Mouse (Mus musculus) large intestine, adult 2 months (tissue): Measurements from ENCODE around the gene Parm1. TPM values are rescaled to one million over a fixed set of nuclear protein-coding genes. Genes with fewer than 3 reads are reported as not detected.

Source experiments
- DNase-seq: peaks from one replicate; pipeline ENCODE4 v3.0.0-alpha.2; 2012; ENCODE audit warnings: low read depth, low spot score
- WGBS: fragments of 180-500 bp; shearing (Covaris S2); methylation state at CpG from one replicate; pipeline ENCODE4 v1.1.7; 2018; 5-methylcytosine and 5-hydroxymethylcytosine counted together
- polyA plus RNA-seq: library from polyadenylated mRNA; depleted of rRNA; stranded (reverse); fragments of >200 nt; gene quantifications from 2 replicates; pipeline ENCODE4 v1.2.3, GENCODE M21; 2012

Parm1 gene
- polyA plus RNA-seq, 1 experiment = 8.8 TPM

DNA sequence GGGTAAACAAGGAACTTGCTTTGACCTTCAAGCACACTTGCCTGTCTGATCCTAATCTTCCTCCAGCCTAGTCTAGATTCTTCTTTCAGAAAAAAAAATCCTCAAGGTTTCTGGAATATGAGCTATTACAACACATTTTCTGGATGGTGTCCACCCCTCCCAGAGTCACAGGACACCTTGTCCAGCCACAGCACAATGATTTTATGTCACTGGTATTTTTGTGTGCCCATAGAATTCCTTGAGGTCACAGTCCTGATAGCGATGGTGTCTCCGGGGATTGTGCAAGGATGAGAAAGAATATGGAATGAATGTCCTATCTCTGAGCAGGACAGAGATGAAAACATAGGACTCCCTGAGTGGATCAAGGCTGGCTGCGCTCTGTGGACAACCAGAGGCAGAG, 48.0 kb downstream of the Parm1 start:
- no peak for DNase-seq
- 78% methylated on average over 3 of the region's 3 CpGs for WGBS

DNA sequence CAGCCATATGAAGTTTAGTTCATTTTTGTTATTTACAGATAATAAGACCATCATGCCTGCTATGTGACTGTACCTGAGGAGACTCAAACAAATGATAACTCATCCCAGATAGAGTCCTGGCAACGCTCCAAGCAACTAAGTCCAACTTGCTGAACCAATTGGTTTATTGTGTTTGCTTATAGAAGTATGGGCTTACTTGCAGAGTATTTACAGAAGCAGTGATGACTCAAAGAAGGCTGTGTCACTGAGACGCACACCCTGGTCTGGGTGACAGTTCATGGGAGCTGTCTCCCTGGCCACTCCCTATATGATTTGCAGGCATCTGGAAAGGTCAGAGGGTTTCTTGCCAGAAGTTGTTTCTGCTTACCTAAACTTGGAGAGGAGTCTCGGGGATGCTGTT, 49.2 kb downstream of the Parm1 start:
- WGBS = 6% methylated on average over 3 of the region's 3 CpGs
- DNase-seq = peak; percentile 90

DNA sequence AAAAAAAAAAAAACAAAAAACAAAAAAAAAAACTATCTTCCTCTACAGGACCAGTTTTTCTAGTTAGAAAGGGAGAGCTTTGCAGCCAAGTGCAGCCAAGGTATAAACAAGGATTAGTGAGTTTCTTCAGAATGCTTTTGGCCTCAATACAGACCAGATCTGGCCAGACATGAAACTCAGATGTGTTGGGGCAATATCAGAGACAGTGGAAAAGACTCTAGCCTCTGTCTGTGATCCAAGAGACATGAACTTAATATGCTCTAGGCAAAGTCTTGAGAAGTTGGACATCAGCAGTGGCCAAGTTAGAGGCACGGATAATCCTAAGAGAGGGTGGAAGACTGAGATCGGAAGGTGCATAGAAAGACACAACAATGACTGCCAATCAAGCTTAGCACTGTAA, 56.8 kb downstream of the Parm1 start:
- 88% methylated on average over 2 of the region's 2 CpGs for whole genome bisulfite sequencing

GRCm38 (mm10) chr5:91578924-91579323, 61.5 kb downstream of the Parm1 start:
- DNase-seq = no peak
- 89% methylated on average over 7 of the region's 7 CpGs for WGBS

More for the DNA sequence above, 56.8 kb downstream of the Parm1 start:
- DNase-seq = no peak

GRCm38 (mm10) chr5:91581799-91582198, 64.4 kb downstream of the Parm1 start:
- WGBS = 92% methylated on average over 4 of the region's 4 CpGs
- DNase-seq = no peak

- DNase-seq = no peak
- 38% methylated on average over 3 of the region's 3 CpGs for WGBS
Observed at GRCm38 (mm10) chr5:91586206-91586605, 68.8 kb downstream of the Parm1 start.

GRCm38 (mm10) chr5:91594083-91594482, 76.7 kb downstream of the Parm1 start:
- WGBS = 96% methylated on average over 5 of the region's 5 CpGs

DNA sequence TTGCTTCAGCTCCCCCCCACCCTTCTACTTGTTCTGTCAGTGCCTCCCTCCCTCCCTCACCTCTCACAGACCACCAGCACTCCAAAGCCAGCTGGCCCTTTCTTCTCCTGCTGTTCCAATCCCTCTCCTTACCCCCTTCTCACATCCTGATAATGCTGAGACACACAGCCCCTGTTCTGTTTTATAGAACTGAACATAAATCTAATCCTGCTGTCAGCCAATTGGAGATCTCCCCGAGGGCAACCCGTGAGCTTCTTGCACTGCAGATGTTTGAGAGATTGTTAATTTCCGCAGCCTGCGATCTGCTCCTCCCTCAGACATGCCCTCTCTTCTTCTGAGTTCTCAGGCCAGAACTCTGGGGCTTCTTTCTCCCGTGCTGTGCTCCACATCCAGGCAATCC, 79.8 kb downstream of the Parm1 start:
- DNase-seq = no peak
- WGBS = 65% methylated on average over 5 of the region's 5 CpGs

More at GRCm38 (mm10) chr5:91594083-91594482, 76.7 kb downstream of the Parm1 start:
- no peak for DNase-seq

GRCm38 (mm10) chr5:91599801-91600200, 82.4 kb downstream of the Parm1 start:
- WGBS = 81% methylated on average over 7 of the region's 7 CpGs

DNA sequence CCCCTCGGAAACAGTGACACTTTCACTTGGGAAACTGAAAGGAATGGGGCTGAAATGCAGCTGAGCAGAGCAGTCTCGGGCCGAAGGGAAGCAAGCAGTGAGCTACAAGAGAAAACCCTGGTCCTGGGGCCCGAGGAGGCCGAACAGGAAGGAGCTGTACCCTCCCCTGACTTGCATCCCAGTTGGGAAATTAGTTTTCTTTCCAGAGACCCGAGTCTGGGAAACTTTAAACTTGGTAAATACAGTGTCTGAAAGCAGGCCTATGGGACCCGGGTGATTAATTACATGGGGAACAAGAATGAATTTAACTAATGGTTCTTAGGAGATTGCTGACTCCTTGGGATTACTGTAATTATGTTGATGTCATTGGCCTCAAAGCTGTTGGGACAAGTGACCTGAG, 85.9 kb downstream of the Parm1 start:
- 69% methylated on average over 7 of the region's 7 CpGs for WGBS
- no peak for DNase-seq

More at GRCm38 (mm10) chr5:91599801-91600200, 82.4 kb downstream of the Parm1 start:
- no peak for DNase-seq

DNA sequence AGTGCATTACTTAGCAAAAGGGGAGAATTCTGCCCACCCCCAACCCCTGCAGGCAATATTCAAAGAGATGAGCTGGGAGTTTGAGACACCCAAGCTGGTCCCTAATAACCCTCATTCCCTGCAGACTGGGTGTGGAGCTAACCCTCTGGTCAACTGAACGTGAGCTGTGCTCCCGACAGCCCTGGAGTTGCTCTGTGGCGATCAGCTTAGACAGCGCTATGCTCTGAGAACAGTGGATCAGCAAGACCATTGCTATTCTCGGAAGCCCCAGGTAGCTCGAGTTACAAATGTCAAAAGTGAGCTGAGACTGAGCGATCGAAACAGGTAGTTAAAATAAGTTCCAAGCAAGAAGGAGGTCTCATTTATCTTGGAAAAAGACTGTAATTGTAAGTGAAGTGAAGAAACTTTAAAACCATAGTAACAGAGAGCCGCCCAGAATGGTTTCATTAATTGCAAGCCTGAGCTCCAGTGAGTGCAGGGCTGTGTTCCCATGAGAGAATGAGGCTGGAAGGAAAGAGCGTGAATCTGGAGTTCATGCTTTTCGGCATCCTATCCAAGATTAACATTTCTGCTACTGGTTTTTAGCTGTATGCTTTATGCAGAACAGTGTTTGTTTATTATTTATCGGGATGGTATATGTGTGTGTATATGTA, 86.5 kb downstream of the Parm1 start:
- DNase-seq = no peak
- WGBS = 80% methylated on average over 12 of the region's 12 CpGs

DNA sequence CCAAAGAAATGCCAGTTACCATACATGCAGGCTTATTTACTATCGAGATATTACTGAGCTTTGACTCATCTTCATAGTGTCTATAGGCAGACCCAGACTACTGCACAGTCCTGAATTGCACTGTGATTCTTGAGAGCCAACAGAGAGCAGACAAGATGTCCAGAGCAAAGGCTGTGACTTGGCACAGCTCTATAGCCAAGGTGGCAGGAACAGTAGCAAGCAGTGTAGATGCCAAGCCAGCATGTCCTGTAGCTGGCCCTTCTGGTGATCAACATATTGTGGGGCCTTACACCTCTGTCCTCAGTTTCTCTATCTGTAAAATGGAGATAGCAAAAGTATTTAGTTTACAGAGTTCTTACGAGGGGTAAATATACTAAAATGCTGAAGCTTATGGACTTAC, 89.8 kb downstream of the Parm1 start:
- 73% methylated on average over 2 of the region's 2 CpGs for WGBS
- no peak for DNase-seq

DNA sequence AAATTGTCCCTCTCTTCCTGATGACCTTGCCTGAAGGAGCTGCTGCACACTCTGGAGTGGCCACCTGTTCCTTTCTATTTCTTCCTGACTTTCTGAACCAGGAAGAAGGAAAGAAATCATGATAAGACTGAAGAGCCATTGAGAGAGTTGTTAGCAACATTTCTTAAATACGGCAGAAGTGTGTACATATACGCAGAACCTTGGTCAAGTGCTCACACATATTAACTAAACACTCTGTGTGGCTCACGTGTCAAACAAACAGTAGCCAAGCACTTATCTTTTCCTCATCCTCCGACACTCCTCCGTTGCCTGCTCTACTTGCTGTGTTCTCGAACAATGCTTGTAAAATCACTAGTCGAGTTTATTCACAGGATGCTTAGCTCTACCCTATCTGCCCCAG, 90.4 kb downstream of the Parm1 start:
- WGBS = 26% methylated on average over 7 of the region's 7 CpGs
- peak; percentile 56 for DNase-seq

GRCm38 (mm10) chr5:91609041-91609440, 91.6 kb downstream of the Parm1 start:
- DNase-seq = peak; percentile 66
- WGBS = 25% methylated on average over 4 of the region's 4 CpGs

DNA sequence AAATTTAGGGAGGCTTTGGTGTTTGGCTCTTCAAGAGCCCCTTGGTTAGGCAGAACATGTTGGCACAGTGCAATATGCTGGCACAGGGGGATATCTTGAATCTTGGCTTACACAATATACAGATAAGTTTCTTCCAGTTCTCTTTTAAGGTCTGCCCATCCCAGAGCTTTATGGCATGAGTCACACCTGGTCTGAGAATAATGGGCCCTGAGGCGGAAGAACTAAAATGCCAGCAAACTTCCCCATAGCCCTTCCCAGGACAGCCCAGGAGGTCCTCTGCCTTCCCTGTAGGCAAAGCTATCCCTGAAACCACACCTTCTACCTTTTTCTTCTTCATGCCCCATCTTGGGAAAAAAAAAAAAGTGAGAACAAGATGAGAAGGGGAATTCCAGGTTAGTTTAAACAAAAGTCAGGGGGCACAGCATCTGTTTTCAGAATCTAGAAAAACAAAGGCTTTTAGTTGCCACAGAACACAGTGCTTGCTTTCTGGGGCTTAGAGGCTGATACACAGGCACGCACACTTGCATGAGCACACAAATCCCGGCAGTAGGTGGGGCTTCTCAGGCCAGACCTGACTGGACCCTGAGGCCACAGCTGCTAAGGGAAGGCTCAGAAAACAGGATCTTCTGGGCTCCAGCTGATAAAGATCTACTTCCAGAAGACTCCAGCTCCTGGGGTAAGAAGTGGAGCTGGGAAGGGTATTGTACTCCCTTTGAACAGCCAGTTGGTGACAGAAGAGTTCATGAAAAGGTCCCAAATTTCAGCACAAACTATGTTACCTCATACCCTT, 92.3 kb downstream of the Parm1 start:
- peak; percentile 86 for DNase-seq

GRCm38 (mm10) chr5:91610499-91610898, 93.1 kb downstream of the Parm1 start:
- 40% methylated on average over 2 of the region's 2 CpGs for WGBS
- DNase-seq = no peak

More for the DNA sequence above, 92.3 kb downstream of the Parm1 start:
- 29% methylated on average over 3 of the region's 3 CpGs for WGBS

- no peak for DNase-seq
Observed at GRCm38 (mm10) chr5:91611589-91611988, 94.2 kb downstream of the Parm1 start.

GRCm38 (mm10) chr5:91617331-91618233, 100.2 kb downstream of the Parm1 start:
- WGBS = 60% methylated on average over 11 of the region's 11 CpGs
- DNase-seq = no peak

More at GRCm38 (mm10) chr5:91611589-91611988, 94.2 kb downstream of the Parm1 start:
- WGBS = 88% methylated on average over 3 of the region's 3 CpGs

DNA sequence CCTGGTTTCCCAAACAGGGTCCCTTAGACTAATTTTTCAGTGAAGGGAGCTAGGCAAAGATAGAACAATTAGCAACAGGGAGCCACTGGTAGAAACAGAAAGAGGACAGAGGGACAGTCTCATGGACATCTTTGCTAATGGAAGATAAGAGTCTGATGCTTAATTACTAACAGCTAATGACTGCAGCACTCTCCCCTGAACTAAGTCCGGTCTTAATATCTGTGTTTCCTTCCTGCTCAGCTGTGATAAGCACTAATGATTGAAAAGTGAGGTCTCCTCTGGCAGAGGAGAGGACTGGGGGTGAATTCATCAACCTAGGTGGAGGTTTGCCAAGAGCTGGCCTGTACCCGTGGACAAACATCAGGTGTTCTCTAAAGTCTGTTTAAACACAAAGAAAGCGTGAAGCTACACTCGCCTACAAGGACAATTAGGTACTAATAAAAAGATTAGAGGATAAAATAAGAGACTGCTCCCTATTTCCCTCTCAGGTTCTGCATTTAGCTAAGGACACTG, 101.3 kb downstream of the Parm1 start:
- whole genome bisulfite sequencing = 27% methylated on average over 4 of the region's 4 CpGs
- DNase-seq = no peak

DNA sequence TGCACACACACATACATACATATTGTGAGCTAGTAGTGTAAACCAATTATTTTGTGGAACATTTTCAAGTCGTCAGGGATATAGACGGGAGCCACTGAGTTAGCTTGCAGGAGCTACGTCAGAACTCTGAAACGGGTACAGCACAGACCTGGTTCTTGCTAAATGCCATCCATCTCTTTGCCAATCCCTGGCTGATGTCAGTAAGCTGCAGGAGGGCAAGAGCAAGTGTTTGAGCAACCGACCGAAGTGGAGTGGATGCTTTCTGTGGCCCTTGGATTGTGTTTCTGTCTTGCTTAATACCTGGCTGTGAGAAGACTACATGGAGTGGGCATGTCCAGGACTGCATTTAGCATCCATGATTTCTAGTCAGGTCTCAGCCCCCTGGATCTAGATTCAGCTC, 103.8 kb downstream of the Parm1 start:
- DNase-seq = no peak
- 91% methylated on average over 6 of the region's 6 CpGs for WGBS
